8 mouse cellular contexts compared by ENCODE assay signal in the genomic region with DNA sequence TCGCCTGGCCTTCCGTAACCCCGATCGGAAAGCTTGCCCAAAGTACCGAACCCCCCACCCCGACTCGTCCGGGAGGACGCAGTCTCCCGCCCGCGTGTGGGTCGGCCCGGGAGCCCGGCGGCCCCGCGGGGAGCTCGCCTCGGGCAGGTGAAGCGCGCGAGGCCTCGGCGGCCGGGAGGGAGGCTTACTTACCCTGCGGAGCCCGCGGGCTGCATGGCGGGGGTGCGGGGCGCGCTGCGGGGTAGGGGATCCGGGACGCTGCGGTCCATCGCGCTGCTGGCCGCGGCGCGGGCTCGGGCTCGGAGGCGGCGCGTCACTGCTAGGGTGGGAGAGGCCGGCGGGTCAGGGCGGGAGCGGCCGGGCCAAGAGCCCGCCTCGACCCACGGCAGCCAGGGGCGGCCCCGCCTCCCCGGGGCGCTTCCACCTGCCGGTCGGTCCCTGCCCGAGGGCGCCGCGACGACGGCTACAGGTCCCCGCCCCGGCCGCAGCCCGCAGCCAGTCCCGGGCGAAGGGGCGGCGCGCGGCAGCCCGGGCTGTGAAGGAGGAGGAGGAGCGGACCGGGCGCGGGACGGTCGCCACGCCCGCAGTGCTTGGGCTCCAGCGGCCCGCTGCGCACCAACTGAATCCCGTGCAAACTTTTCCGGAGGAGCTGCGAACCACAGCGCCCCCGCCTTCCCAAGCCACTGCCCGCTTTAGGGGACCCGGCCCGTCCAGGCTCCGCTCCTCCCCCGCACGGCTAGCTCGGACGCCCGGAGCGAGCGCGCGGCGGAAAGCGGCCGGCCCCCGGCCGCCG. TPM values are rescaled to one million over a fixed set of nuclear protein-coding genes. Genes with fewer than 3 reads are reported as not detected.
A peak's percentile ranks its signal among the peaks of the same experiment; 100 is the strongest.
DNase-seq lines count a peak whose midpoint lies in the region; ATAC-seq and TF ChIP-seq lines count a peak whose summit lies in the region.

No protein-coding gene starts in this region.

- ATAC-seq in cerebellum, adult (ENCODE audit: insufficient number of reproducible peaks, low FRiP score, low TSS enrichment), result peak; percentile 65
- peak; percentile 90 for ATAC-seq in forebrain, embryonic 16.5 days
- ATAC-seq in lung, embryonic 14.5 days (ENCODE audit: insufficient read depth), result peak; percentile 92
- ATAC-seq in neutrophil, adult 5-6 weeks (ENCODE audit: extremely low read depth, insufficient number of reproducible peaks, low FRiP score, poor library complexity, severe bottlenecking), result peak; percentile 7; the same call in 1 of the 2 replicates

- H3K9ac ChIP-seq in forebrain, embryonic 16.5 days (replicated peaks; ENCODE audit: low read depth, low read length), result peak overlapping the region; percentile 53
- peak overlapping the region; percentile 74 for H3K9ac ChIP-seq in lung, embryonic 14.5 days

- H3K27me3 ChIP-seq in forebrain, embryonic 16.5 days (replicated peaks; ENCODE audit: control insufficient read depth, insufficient read depth, low read length), result peaks cover 3% of the 10 kb centered on the region; the same call in 1 of the 2 replicates
- H3K27me3 ChIP-seq in lung, embryonic 14.5 days (ENCODE audit: insufficient read depth, low read length), result no peaks in the 10 kb centered on the region; the same call in 1 of the 2 replicates

- peaks cover 19% of the 10 kb centered on the region; the same call in 1 of the 2 replicates for H3K4me1 ChIP-seq in forebrain, embryonic 16.5 days (replicated peaks; ENCODE audit: control insufficient read depth, insufficient read depth, low read length)
- H3K4me1 ChIP-seq in lung, embryonic 14.5 days (ENCODE audit: insufficient read depth), result no peaks in the 10 kb centered on the region

- peak; percentile 20 to 26 for DNase-seq in CD8-positive naive resting alpha-beta T cell, adult 2 months (ENCODE audit: low read depth in 2 of 2, low spot score in 2 of 2)
- DNase-seq in heart, postnatal 36 days, result peak; percentile 83 to 89
- DNase-seq in layer of hippocampus, adult 8-10 months (ENCODE audit: low spot score in 2 of 2), result peak; percentile 38 to 41
- peak; percentile 87 for DNase-seq in lung, embryonic 14.5 days
- peak; percentile 29 to 37 for DNase-seq in thymus, adult 18-20 months

- no peaks in the 10 kb centered on the region for H3K36me3 ChIP-seq in forebrain, embryonic 16.5 days (ENCODE audit: control insufficient read depth, insufficient read depth)
- H3K36me3 ChIP-seq in lung, embryonic 14.5 days (ENCODE audit: insufficient read depth), result no peaks in the 10 kb centered on the region

- peak overlapping the region; percentile 98 for H3K4me2 ChIP-seq in forebrain, embryonic 16.5 days (ENCODE audit: low read length)
- peak overlapping the region; percentile 89 for H3K4me2 ChIP-seq in lung, embryonic 14.5 days

- peak overlapping the region; percentile 67 for H3K4me3 ChIP-seq in forebrain, embryonic 16.5 days (replicated peaks; ENCODE audit: low read length)
- H3K4me3 ChIP-seq in lung, embryonic 14.5 days (ENCODE audit: low read depth, low read length), result peak overlapping the region; percentile 66

- H3K27ac ChIP-seq in forebrain, embryonic 16.5 days (ENCODE audit: low read length), result no peak overlapping the region
- H3K27ac ChIP-seq in lung, embryonic 14.5 days (ENCODE audit: low read depth), result peak overlapping the region; percentile 91

- no peaks in the 10 kb centered on the region for H3K9me3 ChIP-seq in forebrain, embryonic 16.5 days (ENCODE audit: control insufficient read depth, low read length)
- no peaks in the 10 kb centered on the region for H3K9me3 ChIP-seq in lung, embryonic 14.5 days (ENCODE audit: low read depth, low read length)

- WGBS in forebrain, embryonic 16.5 days, result under 1% methylated on average over 101 of the region's 114 CpGs
- WGBS in lung, embryonic 14.5 days, result under 1% methylated on average over 71 of the region's 114 CpGs

- intact Hi-C loops in heart, postnatal 36 days (cut with DNase I), result loop anchor here (2.0 to 5.0 kb wide), 4 partner anchors 50 to 216 kb away; a partner anchor contains a TSS

- TF ChIP-seq CTCF in lung, embryonic 14.5 days (IDR thresholded peaks at IDR 0.05; ENCODE audit: low read depth), result no peak

RNA-seq across cellular contexts. Expression of a gene that starts 0.8 kb away (rescaled TPM):
- 3.3 and 3.8 TPM in 2 replicates for polyA plus RNA-seq in forebrain, embryonic 16.5 days (2015; fragmentation: Nextera tagmentation; extraction: Ambion mirVana)
- total RNA-seq in heart, postnatal 36 days (2021), result 10 to 100 TPM; 66.8 to 78.2 TPM
- 10 to 100 TPM; 10.6 to 12.1 (median 10.7) TPM for total RNA-seq in layer of hippocampus, adult 8-10 months (2022)
- 9.0 and 10.7 TPM in 2 replicates for polyA plus RNA-seq in lung, embryonic 14.5 days (2014; fragmentation: Nextera tagmentation; extraction: Ambion mirVana)
- 15.9 and 20.9 TPM in 2 replicates for total RNA-seq in neutrophil, adult 5-6 weeks (2017)

Comparison
In these comparisons a context has a peak if more than half of its experiments do, and no peak if none do; other contexts are left out.
1. DNase-seq: peak in every context shown above with its lines; median percentile 87 in lung, embryonic 14.5 days; 86 in heart, postnatal 36 days; 40 in layer of hippocampus, adult 8-10 months; 33 in thymus, adult 18-20 months; 23 in CD8-positive naive resting alpha-beta T cell, adult 2 months.
2. ATAC-seq: peak in every context shown above with its lines; median percentile 92 in lung, embryonic 14.5 days; 90 in forebrain, embryonic 16.5 days; 65 in cerebellum, adult; 7 in neutrophil, adult 5-6 weeks.